In genomic region chr15:99819109-99819440, GRCm38 (mm10) we compare ENCODE assay signal across 8 mouse cellular contexts. TPM values are rescaled to one million over a fixed set of nuclear protein-coding genes. Genes with fewer than 3 reads are reported as not detected.
DNase-seq lines count a peak whose midpoint lies in the region; ATAC-seq and TF ChIP-seq lines count a peak whose summit lies in the region.

No protein-coding gene starts in this region.

- peak overlapping the region; percentile 53 for H3K4me2 ChIP-seq in kidney, embryonic 16.5 days (replicated peaks; ENCODE audit: low read depth, low read length)
- H3K4me2 ChIP-seq in embryonic facial prominence, embryonic 12.5 days (replicated peaks): peak overlapping the region; percentile 57
- peak overlapping the region; percentile 67 for H3K4me2 ChIP-seq in intestine, embryonic 14.5 days (ENCODE audit: low read length)
- peak overlapping the region; percentile 35 for H3K4me2 ChIP-seq in midbrain, postnatal 0 days (ENCODE audit: low read depth, low read length, poor library complexity, severe bottlenecking)

- H3K4me1 ChIP-seq in kidney, embryonic 16.5 days (ENCODE audit: insufficient read depth, low read length): 0 out of 2 replicates have a peak, but pooled peaks cover 10% of the 10 kb centered on the region
- H3K4me1 ChIP-seq in embryonic facial prominence, embryonic 12.5 days: peaks cover 19% of the 10 kb centered on the region
- H3K4me1 ChIP-seq in intestine, embryonic 14.5 days (replicated peaks; ENCODE audit: control insufficient read depth, insufficient read depth, low read length): peaks cover 16% of the 10 kb centered on the region; the same call in 1 of the 2 replicates
- H3K4me1 ChIP-seq in midbrain, postnatal 0 days (ENCODE audit: insufficient read depth, low read length): peaks cover 8% of the 10 kb centered on the region; the same call in 1 of the 2 replicates

- H3K36me3 ChIP-seq in kidney, embryonic 16.5 days (ENCODE audit: insufficient read depth, low read length): peaks cover 19% of the 10 kb centered on the region
- peaks cover 15% of the 10 kb centered on the region for H3K36me3 ChIP-seq in embryonic facial prominence, embryonic 12.5 days
- H3K36me3 ChIP-seq in intestine, embryonic 14.5 days (ENCODE audit: control insufficient read depth, insufficient read depth, low read length): peaks cover 17% of the 10 kb centered on the region
- H3K36me3 ChIP-seq in midbrain, postnatal 0 days (ENCODE audit: insufficient read depth, low read length): no peaks in the 10 kb centered on the region

- H3K9me3 ChIP-seq in kidney, embryonic 16.5 days (ENCODE audit: low read length): no peaks in the 10 kb centered on the region; the same call in 1 of the 2 replicates
- H3K9me3 ChIP-seq in embryonic facial prominence, embryonic 12.5 days: 0 out of 2 replicates have a peak, but pooled peaks cover 3% of the 10 kb centered on the region
- no peaks in the 10 kb centered on the region for H3K9me3 ChIP-seq in intestine, embryonic 14.5 days (ENCODE audit: control insufficient read depth, low read length)
- no peaks in the 10 kb centered on the region for H3K9me3 ChIP-seq in midbrain, postnatal 0 days (ENCODE audit: low read length)

- whole genome bisulfite sequencing in kidney, embryonic 16.5 days: 15% methylated on average over 6 of the region's 6 CpGs
- 7% methylated on average over 6 of the region's 6 CpGs for WGBS in embryonic facial prominence, embryonic 12.5 days
- WGBS in intestine, embryonic 14.5 days: 22% methylated on average over 6 of the region's 6 CpGs
- 28% methylated on average over 6 of the region's 6 CpGs for WGBS in midbrain, postnatal 0 days

- DNase-seq in kidney, postnatal 10 days: no peak
- no peak for DNase-seq in intestine, embryonic 14.5 days (ENCODE audit: low spot score)
- DNase-seq in midbrain, postnatal 0 days (ENCODE audit: low spot score): no peak
- DNase-seq in cerebellum, adult 9-10 months: no peak
- DNase-seq in frontal cortex, postnatal 14 days (ENCODE audit: low spot score in 2 of 2): no peak
- DNase-seq in cerebellum, adult 9-11 months: no peak

- H3K27me3 ChIP-seq in kidney, embryonic 16.5 days (ENCODE audit: insufficient read depth, low read length): no peaks in the 10 kb centered on the region
- H3K27me3 ChIP-seq in embryonic facial prominence, embryonic 12.5 days: no peaks in the 10 kb centered on the region
- no peaks in the 10 kb centered on the region for H3K27me3 ChIP-seq in intestine, embryonic 14.5 days (replicated peaks; ENCODE audit: control insufficient read depth, insufficient read depth, low read length)
- H3K27me3 ChIP-seq in midbrain, postnatal 0 days (ENCODE audit: insufficient read depth, low read length): no peaks in the 10 kb centered on the region

- no peak for TF ChIP-seq CTCF in midbrain, postnatal 0 days (IDR thresholded peaks at IDR 0.05)

- H3K27ac ChIP-seq in kidney, embryonic 16.5 days (ENCODE audit: low read length): peak overlapping the region; percentile 95
- H3K27ac ChIP-seq in embryonic facial prominence, embryonic 12.5 days: peak overlapping the region; percentile 100
- H3K27ac ChIP-seq in intestine, embryonic 14.5 days (ENCODE audit: low read depth): peak overlapping the region; percentile 94
- peak overlapping the region; percentile 65 for H3K27ac ChIP-seq in midbrain, postnatal 0 days (ENCODE audit: low read depth, low read length)

- peak overlapping the region; percentile 65 for H3K9ac ChIP-seq in kidney, embryonic 16.5 days (replicated peaks; ENCODE audit: low read length)
- H3K9ac ChIP-seq in embryonic facial prominence, embryonic 12.5 days: peak overlapping the region; percentile 78
- peak overlapping the region; percentile 71 for H3K9ac ChIP-seq in intestine, embryonic 14.5 days (ENCODE audit: low read length)
- 0 out of 2 replicates have a peak overlapping the region, but pooled peaks have one; percentile 29 for H3K9ac ChIP-seq in midbrain, postnatal 0 days (replicated peaks; ENCODE audit: low read length, poor library complexity, severe bottlenecking)

- H3K4me3 ChIP-seq in kidney, embryonic 16.5 days (ENCODE audit: low read length): peak overlapping the region; percentile 49
- H3K4me3 ChIP-seq in embryonic facial prominence, embryonic 12.5 days: peak overlapping the region; percentile 60
- peak overlapping the region; percentile 62 for H3K4me3 ChIP-seq in intestine, embryonic 14.5 days (ENCODE audit: low read depth, low read length)
- H3K4me3 ChIP-seq in midbrain, postnatal 0 days (ENCODE audit: low read depth, low read length): peak overlapping the region; percentile 13; the same call in 1 of the 2 replicates

- ATAC-seq in kidney, embryonic 16.5 days (ENCODE audit: low FRiP score, low TSS enrichment): peak; percentile 33
- no peak; the same call in 1 of the 2 replicates for ATAC-seq in embryonic facial prominence, embryonic 12.5 days (ENCODE audit: insufficient number of reproducible peaks, insufficient read depth, low FRiP score, low TSS enrichment)
- no peak for ATAC-seq in intestine, embryonic 14.5 days (replicated peaks; ENCODE audit: low FRiP score, low TSS enrichment, low read depth)
- ATAC-seq in midbrain, postnatal 0 days (ENCODE audit: low FRiP score): no peak

RNA-seq across cellular contexts. Expression of gene Cers5, which starts 46.4 kb away (rescaled TPM):
- 86.2 and 87.2 TPM in 2 replicates for polyA plus RNA-seq in kidney, embryonic 16.5 days (2015; fragmentation: Nextera tagmentation; extraction: Ambion mirVana)
- polyA plus RNA-seq in embryonic facial prominence, embryonic 12.5 days (2016; fragmentation: Nextera tagmentation; extraction: Ambion mirVana): 70.1 and 74.9 TPM in 2 replicates
- 64.7 and 68.7 TPM in 2 replicates for polyA plus RNA-seq in intestine, embryonic 14.5 days (2014; fragmentation: Nextera tagmentation; extraction: Ambion mirVana)
- total RNA-seq in midbrain, postnatal 0 days (2014; rRNA removed): 93.5 and 94.2 TPM in 2 replicates
- polyA plus RNA-seq in midbrain, postnatal 0 days (2015; fragmentation: Nextera tagmentation; extraction: Ambion mirVana): 75.8 and 76.8 TPM in 2 replicates

RNA-seq across cellular contexts. Expression of gene Lima1, which starts 56.2 kb away (rescaled TPM):
- 54.7 and 62.1 TPM in 2 replicates for polyA plus RNA-seq in kidney, embryonic 16.5 days (2015; fragmentation: Nextera tagmentation; extraction: Ambion mirVana)
- 86.5 and 92.7 TPM in 2 replicates for polyA plus RNA-seq in embryonic facial prominence, embryonic 12.5 days (2016; fragmentation: Nextera tagmentation; extraction: Ambion mirVana)
- 80.3 and 87.9 TPM in 2 replicates for polyA plus RNA-seq in intestine, embryonic 14.5 days (2014; fragmentation: Nextera tagmentation; extraction: Ambion mirVana)
- total RNA-seq in midbrain, postnatal 0 days (2014; rRNA removed): 6.4 and 8.7 TPM in 2 replicates
- 6.7 and 7.8 TPM in 2 replicates for polyA plus RNA-seq in midbrain, postnatal 0 days (2015; fragmentation: Nextera tagmentation; extraction: Ambion mirVana)
